Mouse (Mus musculus) cortical plate, adult 2 months (tissue): ENCODE data around the gene Stk11.

Experiments
- CTCF ChIP-seq: fragments of 200-500 bp; IDR thresholded peaks from 2 replicates; pipeline ENCODE4 v1.5.1; 2011; ENCODE audit warnings: mild to moderate bottlenecking, control low read depth, low read length; ENCODE audit not compliant: insufficient read depth; ENCODE audit errors: extremely low read depth
- POLR2A ChIP-seq: fragments of 200-500 bp; IDR thresholded peaks from 2 replicates; pipeline ENCODE4 v1.6.1; 2011; ENCODE audit warnings: mild to moderate bottlenecking, low read length, control low read depth; ENCODE audit not compliant: insufficient read depth; ENCODE audit errors: extremely low read depth

DNA sequence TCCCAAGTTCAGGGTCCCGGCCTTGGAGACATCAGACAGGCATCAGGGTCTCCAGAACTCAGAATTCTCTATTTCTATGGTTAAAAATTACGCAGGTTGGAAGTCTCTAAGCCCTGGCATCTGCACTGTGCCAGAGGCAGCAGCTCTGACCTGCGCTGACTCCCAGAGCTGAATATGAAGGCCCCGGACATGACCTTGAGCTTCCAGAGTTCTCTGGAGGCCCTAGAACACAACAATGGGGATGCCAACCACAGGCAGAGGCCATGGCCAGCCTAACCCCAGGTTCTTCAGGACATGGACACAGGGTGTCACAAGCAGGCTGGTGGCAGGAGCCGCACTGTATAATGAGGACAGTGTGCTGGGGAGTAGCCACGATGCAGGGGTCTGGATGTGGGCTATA, 21.5 kb upstream of the Stk11 start:
- TF ChIP-seq CTCF (no peak), POLR2A (no peak)
